Mouse (Mus musculus): ENCODE measurements around the gene Uqcc2.
A peak's percentile ranks its signal among the peaks of the same experiment; 100 is the strongest.

Uqcc2 gene

GRCm38 (mm10) chr17:27074849-27075745 is 58.6 kb downstream of the Uqcc2 start:
- peak; percentile 42 to 57 for DNase-seq

- DNase-seq: no peak
Observed at GRCm38 (mm10) chr17:27074236-27074635, 59.5 kb downstream of the Uqcc2 start.

GRCm38 (mm10) chr17:27073778-27074177 is 59.9 kb downstream of the Uqcc2 start:
- DNase-seq: no peak

GRCm38 (mm10) chr17:27073126-27073525 is 60.6 kb downstream of the Uqcc2 start:
- no peak for DNase-seq
